Mouse (Mus musculus): ENCODE results near the gene Tmem119.
A peak's percentile ranks its signal among the peaks of the same experiment; 100 is the strongest.
"Not testable (repeated sequence)": the region's sequence is repeated elsewhere in the genome, so short reads cannot be mapped to it uniquely, and the experiment has no call there.

The Tmem119 gene

GRCm38 (mm10) chr5:113789075-113789788 lies 11.1 kb downstream of the Tmem119 start:
- no peak for DNase-seq (ENCODE audit: low spot score)

- DNase-seq (ENCODE audit: low spot score) = no peak
Measured at GRCm38 (mm10) chr5:113788645-113789044, 11.7 kb downstream of the Tmem119 start.

GRCm38 (mm10) chr5:113786985-113787384 lies 13.3 kb downstream of the Tmem119 start:
- no peak for DNase-seq (ENCODE audit: low spot score)

GRCm38 (mm10) chr5:113784104-113784503 lies 16.2 kb downstream of the Tmem119 start:
- not testable (repeated sequence) for DNase-seq (ENCODE audit: low spot score)

- DNase-seq (ENCODE audit: low spot score) = peak; percentile 53
Measured at GRCm38 (mm10) chr5:113783581-113784001, 16.7 kb downstream of the Tmem119 start.

GRCm38 (mm10) chr5:113782624-113783023 lies 17.7 kb downstream of the Tmem119 start:
- DNase-seq (ENCODE audit: low spot score) = no peak

GRCm38 (mm10) chr5:113781875-113782274 lies 18.4 kb downstream of the Tmem119 start:
- no peak for DNase-seq (ENCODE audit: low spot score)

- no peak for DNase-seq (ENCODE audit: low spot score)
Measured at GRCm38 (mm10) chr5:113781254-113781653, 19.1 kb downstream of the Tmem119 start.

- no peak for DNase-seq (ENCODE audit: low spot score)
Measured at GRCm38 (mm10) chr5:113780763-113781162, 19.6 kb downstream of the Tmem119 start.

- no peak for DNase-seq (ENCODE audit: low spot score)
Measured at GRCm38 (mm10) chr5:113780082-113780752, 20.1 kb downstream of the Tmem119 start.

- DNase-seq (ENCODE audit: low spot score) = no peak
Measured at GRCm38 (mm10) chr5:113779569-113779968, 20.7 kb downstream of the Tmem119 start.

- DNase-seq (ENCODE audit: low spot score) = not testable (repeated sequence)
Measured at GRCm38 (mm10) chr5:113777728-113778127, 22.6 kb downstream of the Tmem119 start.

GRCm38 (mm10) chr5:113776896-113777226 lies 23.5 kb downstream of the Tmem119 start:
- no peak for DNase-seq (ENCODE audit: low spot score)

- DNase-seq (ENCODE audit: low spot score) = no peak
Measured at GRCm38 (mm10) chr5:113776128-113776895, 24.0 kb downstream of the Tmem119 start.

- no peak for DNase-seq (ENCODE audit: low spot score)
Measured at GRCm38 (mm10) chr5:113775585-113775984, 24.7 kb downstream of the Tmem119 start.

GRCm38 (mm10) chr5:113773664-113774063 lies 26.7 kb downstream of the Tmem119 start:
- DNase-seq (ENCODE audit: low spot score) = peak; percentile 91

- DNase-seq (ENCODE audit: low spot score) = peak; percentile 42
Measured at GRCm38 (mm10) chr5:113772905-113773519, 27.3 kb downstream of the Tmem119 start.

GRCm38 (mm10) chr5:113772450-113772895 lies 27.8 kb downstream of the Tmem119 start, which contains the start of the genes Sart3 and Iscu:
TSS of gene Sart3 (minus strand) at chr5:113772510.
TSS of gene Iscu (plus strand) at chr5:113772748.
- peak; percentile 91 for DNase-seq (ENCODE audit: low spot score)

GRCm38 (mm10) chr5:113771213-113772162 lies 28.8 kb downstream of the Tmem119 start:
- DNase-seq (ENCODE audit: low spot score) = peak; percentile 91

- DNase-seq (ENCODE audit: low spot score) = no peak
Measured at GRCm38 (mm10) chr5:113768806-113769205, 31.5 kb downstream of the Tmem119 start.
